Mouse (Mus musculus) heart, postnatal 10 days (tissue): ENCODE measurements around the gene Vps72. TPM values are rescaled to one million over a fixed set of nuclear protein-coding genes. Genes with fewer than 3 reads are reported as not detected.
A peak's percentile ranks its signal among the peaks of the same experiment; 100 is the strongest.

Experiments used
- DNase-seq, 2 experiments: peaks; one replicate each; pipeline ENCODE4 v3.0.0; 2021
- intact Hi-C: fragments of 180-260 bp; cut with DNase I; formaldehyde crosslinking; loops from one replicate; pipeline ENCODE4 v1.15.1; 2025
- microRNA-seq, 2 experiments: library from miRNA; unstranded; fragments of <30 nt; microRNA quantifications; one replicate each; pipeline ENCODE4 v1.2.0; 2022
- total RNA-seq, 2 experiments: library from RNA; stranded (reverse); gene quantifications; 2 replicates each; pipeline ENCODE4 v1.2.3; 2021

The Vps72 gene
- total RNA-seq, 2 experiments from 2014 or later = 39.0 to 53.0 TPM

GRCm38 (mm10) chr3:95163419-95164255 is 52.8 kb downstream of the Vps72 start:
- DNase-seq = peak in 1 of 2 experiments; percentile 42
- intact Hi-C loops = no loop called here

- intact Hi-C loops = no loop called here
- no peak for DNase-seq
These were observed 53.4 kb downstream of the Vps72 start for GRCm38 (mm10) chr3:95164256-95164550.

GRCm38 (mm10) chr3:95164840-95165239 is 54.0 kb downstream of the Vps72 start:
- no peak for DNase-seq
- intact Hi-C loops = no loop called here

GRCm38 (mm10) chr3:95169996-95170395 is 59.2 kb downstream of the Vps72 start:
- no peak for DNase-seq

GRCm38 (mm10) chr3:95171105-95171504 is 60.3 kb downstream of the Vps72 start:
- DNase-seq = no peak
- intact Hi-C loops = no loop called here

More at GRCm38 (mm10) chr3:95169996-95170395, 59.2 kb downstream of the Vps72 start:
- intact Hi-C loops = no loop called here

Small RNA genes within 50 kb of the gene (microRNA-seq; reads per million reads assigned to microRNA genes)
- 0 reads per million in 2 experiments for gene Mir8099-1

Other genes with a start within 250 kb of the Vps72 start
- 100 to 1,000 TPM; 282 to 285 TPM for gene Psmb4, start 224.1 kb upstream of the Vps72 start, total RNA-seq
- gene Selenbp1, start 178.0 kb upstream of the Vps72 start, total RNA-seq = 10 to 100 TPM; 53.7 to 58.5 TPM
- 10 to 100 TPM; 10.1 to 10.4 TPM for gene Rfx5, start 156.9 kb upstream of the Vps72 start, total RNA-seq
- gene Pi4kb, start 136.3 kb upstream of the Vps72 start, total RNA-seq = 10 to 100 TPM; 35.6 to 41.1 TPM
- gene Zfp687, start 95.6 kb upstream of the Vps72 start, total RNA-seq = 10 to 100 TPM; 20.3 to 24.3 TPM
- gene Psmd4, start 68.4 kb upstream of the Vps72 start, total RNA-seq = 100 to 1,000 TPM; 140 to 142 TPM
- 10 to 100 TPM; 25.7 to 26.1 TPM for gene Pip5k1a, start 4.1 kb upstream of the Vps72 start, total RNA-seq
- 1 to 10 TPM; 9.6 to 9.9 TPM for gene Tmod4, start 13.5 kb downstream of the Vps72 start, total RNA-seq
- 10 to 100 TPM; 28.9 to 34.9 TPM for gene Scnm1, start 23.0 kb downstream of the Vps72 start, total RNA-seq
- gene Lysmd1, start 23.1 kb downstream of the Vps72 start, total RNA-seq = 1 to 10 TPM; 8.0 to 8.6 TPM
- 1 to 10 TPM; 1.7 to 1.8 TPM for gene Tnfaip8l2, start 31.3 kb downstream of the Vps72 start, total RNA-seq
- 10 to 100 TPM in 1 of 2 experiments, 1 to 10 TPM in 1; 7.9 to 10.2 TPM for gene Sema6c, start 49.4 kb downstream of the Vps72 start, total RNA-seq
- 10 to 100 TPM; 14.0 to 17.1 TPM for gene Gabpb2, start 106.9 kb downstream of the Vps72 start, total RNA-seq
- gene Cdc42se1, start 117.7 kb downstream of the Vps72 start, total RNA-seq = 10 to 100 TPM; 40.4 to 41.3 TPM
- gene Mllt11, start 121.1 kb downstream of the Vps72 start, total RNA-seq = 1 to 10 TPM; 6.4 to 8.9 TPM
- under 1 TPM in 1 of 2 experiments, not detected in 1; 0.12 TPM for gene Gm128, start 130.6 kb downstream of the Vps72 start, total RNA-seq
- gene Bnipl, start 140.2 kb downstream of the Vps72 start, total RNA-seq = not detected
- gene Mindy1, start 170.3 kb downstream of the Vps72 start, total RNA-seq = 10 to 100 TPM; 27.7 TPM
- 10 to 100 TPM; 28.8 to 35.2 TPM for gene Prune1, start 171.1 kb downstream of the Vps72 start, total RNA-seq
- gene Anxa9, start 196.2 kb downstream of the Vps72 start, total RNA-seq = under 1 TPM; 0.37 to 0.38 TPM
- 10 to 100 TPM; 58.4 to 65.6 TPM for gene Cers2, start 203.8 kb downstream of the Vps72 start, total RNA-seq
- 10 to 100 TPM; 16.2 to 18.2 TPM for gene Setdb1, start 246.2 kb downstream of the Vps72 start, total RNA-seq